Mouse (Mus musculus) right cerebral cortex, postnatal 36 days (tissue): ENCODE measurements around the gene Dnm2.
A peak's percentile ranks its signal among the peaks of the same experiment; 100 is the strongest.
"Not testable (repeated sequence)": the region's sequence is repeated elsewhere in the genome, so short reads cannot be mapped to it uniquely, and the experiment has no call there.

ENCODE experiments used
- DNase-seq, 2 experiments: peaks; one replicate each; pipeline ENCODE4 v3.0.0; 2022; ENCODE audit warnings: low spot score in 2 of 2, mixed read lengths in 1 of 2

Dnm2 gene

DNA sequence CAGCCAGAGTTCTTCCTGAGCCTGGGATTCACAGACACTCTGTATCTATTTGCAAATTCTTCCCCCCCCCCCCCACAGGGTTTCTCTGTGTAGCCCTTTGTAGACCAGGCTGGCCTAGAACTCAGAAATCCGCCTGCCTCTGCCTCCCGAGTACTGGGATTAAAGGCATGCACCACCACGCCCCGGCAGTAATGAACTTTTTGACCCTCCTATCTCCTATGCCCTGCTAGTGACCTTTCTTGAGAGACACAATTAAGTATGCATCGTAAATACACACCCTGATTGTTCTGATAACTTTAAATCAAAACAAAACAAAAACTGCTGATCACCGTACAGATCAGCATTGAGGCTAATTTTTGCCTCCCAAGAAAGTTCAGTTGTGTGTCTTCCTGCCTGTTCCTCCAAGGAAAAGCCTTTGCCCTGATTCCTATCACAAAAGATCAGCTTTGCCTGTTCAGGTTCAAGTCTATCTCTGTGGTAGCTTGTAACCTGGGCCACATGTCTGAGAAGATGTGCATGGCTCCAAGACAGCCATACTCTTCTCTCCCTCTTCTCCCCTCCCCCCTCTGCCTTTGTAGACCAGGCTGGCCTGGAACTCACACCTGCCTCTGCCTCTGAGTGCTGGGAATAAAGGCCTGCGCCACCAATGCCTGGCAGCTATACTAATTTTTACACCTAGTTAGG, 31.7 kb downstream of the Dnm2 start:
- no peak for DNase-seq

DNA sequence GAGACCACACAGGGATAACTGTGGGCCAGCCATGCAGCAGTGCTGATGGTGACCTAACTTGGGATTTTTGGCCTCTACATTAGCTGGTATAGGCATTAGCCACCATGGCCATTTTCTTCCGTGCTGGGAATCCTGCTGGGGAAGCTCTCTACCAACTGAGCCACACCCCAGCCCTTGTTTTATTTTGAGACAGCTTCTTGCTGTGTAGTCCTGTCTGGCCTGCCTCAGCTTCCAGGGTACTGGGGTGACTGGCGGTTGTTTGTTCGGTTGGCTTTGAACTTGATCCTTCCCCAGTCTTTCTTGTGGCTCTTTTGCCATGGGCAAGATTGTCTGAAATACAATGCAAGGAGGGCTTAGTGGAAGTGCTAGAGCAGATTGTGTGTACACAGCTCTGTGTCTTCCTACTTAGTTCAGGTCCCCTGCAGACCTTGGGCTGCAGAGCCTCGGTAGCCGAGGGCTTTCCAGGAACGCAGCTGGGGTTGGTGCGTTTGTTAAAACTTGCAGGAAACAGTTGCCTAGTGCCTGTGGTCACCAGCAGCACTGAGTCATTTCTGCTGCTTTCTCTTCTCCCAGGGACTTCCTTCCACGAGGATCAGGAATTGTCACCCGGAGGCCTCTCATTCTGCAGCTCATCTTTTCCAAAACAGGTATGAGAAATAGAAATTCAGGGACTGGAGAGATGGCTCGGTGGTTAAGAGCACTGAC, 32.4 kb downstream of the Dnm2 start:
- no peak for DNase-seq

DNA sequence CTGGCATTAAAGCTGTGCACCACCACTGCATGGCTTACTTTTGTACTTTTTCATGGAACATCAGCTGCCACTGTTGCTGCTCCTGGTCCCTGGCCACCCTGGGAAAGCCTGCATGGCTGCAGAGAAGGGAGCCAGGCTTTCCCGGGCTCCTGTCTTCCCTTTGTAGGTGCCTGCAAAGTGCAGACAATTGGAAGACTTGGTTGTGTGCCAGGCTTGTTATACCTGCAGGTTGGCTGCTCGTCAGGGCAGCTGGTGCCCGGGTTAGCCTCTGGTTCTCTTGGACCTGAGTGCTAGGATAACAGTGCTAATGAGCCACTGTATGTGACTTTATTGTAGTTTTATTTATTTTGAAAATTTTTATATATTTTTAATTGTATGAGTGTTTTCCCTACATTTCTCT, 34.1 kb downstream of the Dnm2 start:
- no peak for DNase-seq

DNA sequence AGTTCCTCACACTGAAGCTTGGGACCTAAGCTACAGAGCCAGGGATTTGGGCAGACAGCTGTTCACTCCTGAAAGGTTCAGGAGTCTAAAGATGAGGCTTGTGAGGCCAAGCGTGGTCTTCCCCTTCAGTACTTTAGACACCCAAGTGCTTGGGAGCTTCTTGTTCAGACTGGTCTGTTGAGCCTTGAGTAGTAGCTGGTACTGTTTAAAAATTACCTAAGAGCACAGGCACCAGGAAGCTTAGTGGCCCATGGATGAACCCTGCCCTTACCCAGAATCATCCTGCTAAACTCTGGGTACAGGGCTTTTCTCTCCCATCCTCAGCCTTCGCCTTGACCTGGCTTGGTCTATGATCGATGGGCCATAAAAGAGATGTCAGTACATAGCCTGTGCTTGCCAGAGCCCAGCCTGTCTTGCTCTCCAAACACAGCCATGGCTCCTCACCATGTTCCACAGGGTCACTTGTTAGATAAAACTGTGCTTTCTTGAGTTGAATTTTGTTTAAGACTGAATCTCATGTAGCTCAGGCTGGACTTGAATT, 35.8 kb downstream of the Dnm2 start:
- no peak for DNase-seq

DNA sequence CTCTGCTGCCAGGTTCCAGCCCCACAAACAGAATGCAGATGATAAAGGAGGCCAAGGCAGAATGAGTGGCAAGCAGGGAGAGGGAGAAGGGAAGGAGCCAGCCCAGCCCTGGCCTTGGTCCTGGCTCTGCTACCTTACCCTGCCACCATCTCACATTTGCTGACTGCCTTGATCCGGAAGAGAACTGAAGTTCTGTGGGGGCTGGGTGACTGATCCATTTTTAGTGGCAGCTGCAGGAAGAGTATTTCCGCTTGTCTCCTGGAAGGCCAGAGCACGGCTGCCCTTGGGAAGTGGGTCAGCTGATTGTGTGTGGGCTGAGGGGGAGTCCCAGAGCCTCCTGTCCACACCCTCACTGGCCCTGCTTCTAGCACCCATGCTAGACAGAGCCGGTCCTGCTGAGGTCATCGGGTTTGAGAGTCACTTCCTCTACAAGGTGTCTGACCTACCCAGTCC, 38.5 kb downstream of the Dnm2 start:
- peak in 1 of 2 experiments; percentile 40 for DNase-seq

DNA sequence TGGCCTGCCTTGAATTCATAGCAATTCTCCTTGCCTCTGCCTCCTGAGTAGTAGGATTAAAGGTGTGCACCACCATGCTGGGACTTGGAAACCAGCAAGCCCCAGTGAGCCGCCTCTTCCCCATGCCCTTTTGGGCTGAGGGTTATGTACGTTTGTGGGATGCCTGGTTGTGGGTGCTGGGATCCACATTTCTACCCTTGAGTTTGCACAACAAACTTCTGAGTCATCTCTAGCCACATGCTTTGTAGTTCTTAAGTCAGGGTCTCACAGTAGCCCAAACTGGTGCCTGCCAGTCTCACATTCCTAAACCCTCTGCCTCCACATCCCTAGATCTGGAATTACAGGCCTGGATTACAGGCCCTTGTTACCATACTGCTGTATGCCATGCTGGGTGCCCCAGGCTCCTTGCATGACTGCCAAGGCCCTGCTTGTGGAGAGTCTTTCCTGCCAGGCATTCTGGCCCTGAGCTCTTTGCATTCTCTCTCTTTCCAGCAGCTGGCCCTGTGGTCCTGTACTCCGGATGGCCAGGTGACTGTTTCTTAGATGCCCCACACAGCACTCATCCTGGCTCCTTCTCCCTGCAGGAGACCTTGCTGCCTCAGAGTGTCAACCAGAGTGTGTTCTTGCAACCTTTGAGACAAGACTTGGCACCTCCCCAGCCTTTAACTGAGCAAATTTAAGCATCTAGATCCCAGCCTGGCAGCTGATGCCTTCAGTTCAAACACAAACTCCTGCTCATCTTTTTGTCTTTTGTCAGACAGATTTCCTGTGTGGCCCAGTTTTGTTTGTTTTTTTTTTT, 39.3 kb downstream of the Dnm2 start:
- no peak for DNase-seq

DNA sequence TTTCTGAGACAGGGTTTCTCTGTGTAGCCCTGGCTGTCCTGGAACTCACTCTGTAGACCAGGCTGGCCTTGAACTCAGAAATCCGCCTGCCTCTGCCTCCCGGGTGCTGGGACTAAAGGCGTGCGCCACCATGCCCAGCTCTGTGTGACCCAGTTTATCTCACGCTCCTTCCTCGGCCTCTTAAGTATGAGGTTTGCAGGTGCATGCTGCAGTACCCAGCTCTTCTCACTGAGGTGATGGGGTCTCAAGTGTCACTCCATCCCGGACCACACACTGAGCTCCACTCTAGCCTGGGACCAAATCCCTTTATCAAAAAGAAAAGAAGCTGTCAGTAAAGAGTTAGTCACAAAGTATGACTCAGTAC, 39.8 kb downstream of the Dnm2 start:
- not testable (repeated sequence) for DNase-seq

DNA sequence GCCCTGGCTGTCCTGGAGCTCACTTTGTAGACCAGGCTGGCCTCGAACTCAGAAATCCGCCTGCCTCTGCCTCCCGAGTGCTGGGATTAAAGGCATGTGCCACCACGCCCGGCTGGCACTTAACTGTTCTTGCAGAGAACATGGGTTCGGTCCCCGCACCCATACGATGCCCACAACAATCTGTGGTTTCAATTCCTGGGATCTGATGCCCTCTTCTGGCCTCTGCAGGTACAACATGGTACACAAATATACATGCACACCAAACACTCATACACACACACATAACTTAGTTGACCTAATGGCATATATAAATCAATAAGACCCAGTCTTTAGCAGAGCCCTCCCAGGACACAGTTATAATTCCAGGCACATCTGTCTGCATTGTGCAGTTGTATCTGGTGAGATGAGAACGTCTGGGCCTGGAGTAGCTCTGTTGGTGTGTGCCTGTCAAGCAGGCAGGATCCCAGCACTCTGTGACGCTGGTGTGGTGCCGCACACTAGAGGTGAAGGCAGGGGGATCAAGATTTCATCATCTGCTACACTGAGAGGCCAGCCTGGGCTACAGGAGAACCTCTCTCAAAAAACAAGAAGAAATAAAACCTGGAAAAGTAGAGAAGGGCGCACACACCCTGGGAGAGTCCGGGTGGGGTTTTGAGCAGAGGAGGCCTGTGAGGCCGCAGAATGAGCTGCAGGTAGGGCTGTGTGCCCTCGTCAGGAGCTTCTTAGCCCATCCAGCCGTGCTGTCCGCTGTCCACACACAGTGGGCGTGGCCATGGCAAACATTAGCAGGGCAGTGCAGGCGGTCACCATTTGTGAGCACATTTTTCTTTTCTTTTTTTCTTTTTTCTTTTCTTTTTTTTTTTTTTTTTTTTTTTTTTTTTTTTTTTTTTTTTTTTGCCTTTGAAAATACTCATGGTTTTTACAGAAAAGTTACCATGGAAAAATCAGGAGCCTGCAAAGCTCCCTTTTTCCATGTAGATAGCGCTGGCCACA, 44.6 kb downstream of the Dnm2 start:
- no peak for DNase-seq

DNA sequence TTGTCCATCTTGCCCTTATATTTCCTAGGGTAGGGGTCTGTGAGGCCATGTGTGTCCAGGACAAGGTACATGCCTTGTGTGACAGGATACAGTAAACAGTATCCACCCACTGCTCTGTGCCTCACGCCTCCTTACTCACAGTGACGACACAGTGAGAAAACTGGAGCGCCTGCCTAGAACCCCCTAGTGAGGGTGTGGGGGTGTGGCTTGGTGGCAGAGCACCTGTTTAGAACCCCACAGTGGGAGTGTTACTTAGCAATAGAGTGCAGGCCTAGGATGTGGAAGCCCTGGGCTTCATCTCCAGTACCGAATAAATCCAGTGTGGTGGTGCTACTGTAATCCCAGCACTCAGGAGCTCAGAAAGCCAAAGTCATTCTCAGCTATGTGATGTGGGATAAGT, 48.2 kb downstream of the Dnm2 start:
- peak; percentile 21 to 43 for DNase-seq

DNA sequence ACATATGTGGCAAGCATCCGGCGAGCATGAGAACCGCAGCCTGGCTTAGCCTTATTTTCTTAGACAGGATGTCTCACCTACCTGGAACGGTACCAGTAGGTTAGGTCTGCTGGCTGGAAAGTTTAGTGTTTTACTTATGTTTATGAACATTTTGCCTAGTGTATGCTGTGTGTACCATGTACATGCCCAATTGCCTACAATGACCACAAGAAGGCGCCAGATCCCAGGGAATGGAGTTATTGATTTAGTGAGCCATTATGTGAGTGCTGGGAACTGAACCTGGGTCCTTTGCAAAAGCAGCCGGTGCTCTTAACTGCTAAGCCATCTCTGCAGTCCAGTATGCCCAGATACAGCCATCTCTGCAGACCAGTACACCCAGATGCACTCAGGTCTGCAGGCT, 53.0 kb downstream of the Dnm2 start:
- DNase-seq = no peak

DNA sequence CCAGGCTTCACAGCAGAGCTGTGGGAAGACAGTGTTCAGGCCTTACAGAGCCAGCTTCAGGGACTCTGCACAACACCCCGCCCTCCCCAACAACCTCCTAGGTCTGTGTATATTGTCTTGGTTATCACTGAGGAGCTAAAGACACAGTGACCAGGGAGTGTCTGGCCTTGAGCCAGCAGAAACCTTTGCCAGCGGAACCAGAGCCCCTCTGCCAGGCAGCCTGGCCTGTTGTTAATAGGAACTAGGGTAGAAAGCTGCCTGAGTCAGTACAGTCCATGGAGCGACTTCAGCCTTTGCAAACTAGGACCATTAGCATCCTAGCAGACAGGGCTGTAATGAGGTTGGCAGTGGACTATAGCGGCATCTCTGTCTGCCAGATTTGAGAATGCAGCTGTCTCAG, 59.4 kb downstream of the Dnm2 start:
- DNase-seq = no peak

DNA sequence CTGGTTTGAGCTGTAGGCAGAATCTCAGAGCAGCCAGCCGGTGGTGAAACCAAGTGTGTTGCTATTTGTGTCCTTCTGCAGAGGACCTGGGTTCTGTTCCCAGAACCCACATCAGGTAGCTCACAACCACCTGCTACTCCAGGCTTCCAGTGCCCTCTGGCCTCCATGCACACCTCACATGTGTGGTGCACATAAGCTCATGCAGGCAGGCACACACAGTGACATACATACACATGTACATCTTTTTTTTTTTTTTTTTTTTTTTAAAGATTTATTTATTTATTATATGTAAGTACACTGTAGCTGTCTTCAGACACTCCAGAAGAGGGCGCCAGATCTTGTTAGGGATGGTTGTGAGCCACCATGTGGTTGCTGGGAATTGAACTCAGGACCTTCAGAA, 63.5 kb downstream of the Dnm2 start:
- not testable (repeated sequence) for DNase-seq

DNA sequence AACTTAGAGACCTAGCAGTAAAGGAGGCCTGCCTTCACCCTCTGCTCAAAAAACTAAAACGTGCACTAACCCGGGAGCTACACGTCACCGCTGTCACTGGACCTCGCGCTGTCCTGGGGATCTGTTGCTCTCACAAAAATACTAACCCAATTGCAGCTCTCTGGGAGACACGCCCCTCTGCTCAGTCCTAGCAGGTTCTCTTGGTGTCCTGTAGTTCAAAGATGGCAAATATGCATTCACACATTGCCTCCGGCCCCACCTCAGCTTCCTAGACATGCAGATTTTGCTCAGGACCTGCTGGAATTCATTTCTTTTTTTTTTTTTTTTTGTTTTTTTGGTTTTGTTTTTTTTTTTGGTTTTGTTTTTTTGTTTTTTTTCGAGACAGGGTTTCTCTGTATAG, 66.0 kb downstream of the Dnm2 start:
- no peak for DNase-seq

DNA sequence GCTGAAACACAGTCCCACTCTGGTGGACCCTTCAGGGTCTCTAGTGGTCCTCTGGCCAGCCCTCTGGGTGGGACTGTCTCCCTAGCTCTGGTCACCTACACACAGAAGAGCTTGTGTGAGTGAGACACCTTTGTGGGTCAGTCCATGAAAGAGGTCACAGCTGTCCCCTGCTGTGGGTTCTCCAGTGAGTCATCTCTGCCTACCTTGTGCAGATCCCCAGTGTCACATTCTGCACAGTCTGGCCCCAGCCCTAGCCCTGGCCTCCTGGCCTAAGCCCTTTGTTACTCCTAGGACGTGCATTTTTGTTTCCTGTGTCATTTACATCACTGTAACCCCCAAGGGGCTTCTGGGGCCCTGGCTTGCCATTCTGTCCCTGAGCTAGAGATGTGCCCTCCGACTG, 69.2 kb downstream of the Dnm2 start:
- DNase-seq = no peak

DNA sequence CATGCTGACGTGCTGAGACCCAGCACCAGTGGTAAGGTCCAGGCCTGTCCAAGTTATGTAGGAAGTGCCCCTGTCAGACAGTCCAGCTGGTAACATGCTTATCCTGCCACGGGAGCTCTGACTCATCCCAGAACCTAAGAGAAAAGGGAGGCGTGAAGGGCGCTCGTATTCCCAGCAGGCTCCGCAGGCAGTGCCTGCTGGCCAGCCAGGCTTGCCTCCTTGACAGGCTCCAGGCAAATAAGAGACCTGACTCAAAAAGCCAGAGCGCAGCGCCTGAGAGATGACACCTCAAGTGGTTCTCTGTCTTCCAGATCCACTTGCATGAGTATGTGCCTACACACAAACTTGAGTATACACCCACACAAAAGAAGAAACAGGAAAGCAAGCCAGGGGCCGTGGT, 70.0 kb downstream of the Dnm2 start:
- DNase-seq = peak; percentile 36 to 52

DNA sequence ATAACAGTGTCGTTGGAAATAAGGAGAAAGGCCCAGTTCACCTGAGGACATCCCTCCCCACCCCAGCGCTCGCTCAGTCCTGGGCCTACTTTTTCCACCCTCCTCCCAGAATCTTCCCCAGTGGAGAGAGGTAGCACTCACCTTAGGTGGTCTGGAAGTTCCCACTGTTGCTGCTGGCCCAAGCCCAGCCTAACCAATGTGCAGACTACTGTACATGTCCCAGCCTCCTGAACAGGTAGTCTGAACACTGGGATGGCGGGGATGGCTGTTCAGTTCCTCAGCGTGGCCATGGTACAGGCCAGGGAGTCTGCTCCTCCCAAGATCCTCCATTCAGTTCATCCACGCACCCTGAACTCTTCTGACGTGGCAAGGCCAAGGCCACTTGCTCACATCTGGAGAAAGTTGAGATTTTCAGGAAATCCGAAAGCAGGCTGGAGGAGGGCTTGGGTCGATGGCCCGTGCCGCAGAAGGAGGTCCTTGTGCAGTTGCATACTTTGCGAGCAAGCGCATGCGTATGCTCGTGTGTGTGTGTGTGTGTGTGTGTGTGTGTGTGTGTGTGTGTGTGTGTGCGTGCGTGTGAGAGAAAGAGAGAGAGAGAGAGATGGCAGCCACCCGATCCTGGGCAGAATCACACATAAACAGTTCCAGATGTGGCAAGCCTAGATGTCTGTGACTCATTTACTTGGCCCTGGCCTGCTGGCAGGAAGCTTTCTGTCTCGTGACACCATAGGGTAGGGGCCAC, 71.8 kb downstream of the Dnm2 start:
- no peak for DNase-seq

DNA sequence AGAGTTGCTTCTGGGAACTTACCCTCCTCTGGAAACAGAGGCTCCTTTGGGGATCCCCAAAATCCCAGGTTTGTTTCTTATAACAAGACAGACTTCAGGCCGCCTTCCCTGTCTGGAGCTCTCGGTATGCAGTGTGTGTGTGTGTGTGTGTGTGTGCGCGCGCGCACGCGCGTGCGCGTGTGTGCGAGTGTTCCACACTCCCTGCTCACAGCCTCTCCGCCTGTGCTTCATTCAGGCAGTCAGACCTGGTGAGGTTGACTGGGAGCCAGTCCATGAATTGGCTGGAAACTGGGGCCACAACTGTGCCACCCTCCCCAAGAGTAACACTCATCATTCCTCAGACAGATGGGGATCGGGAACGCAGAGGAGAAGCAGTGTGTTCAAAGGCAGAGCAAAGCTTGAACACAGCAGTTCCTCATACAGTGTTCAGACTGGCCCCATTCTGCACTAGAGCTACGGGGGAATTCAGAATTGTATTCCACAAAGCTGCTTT, 72.4 kb downstream of the Dnm2 start:
- no peak for DNase-seq

DNA sequence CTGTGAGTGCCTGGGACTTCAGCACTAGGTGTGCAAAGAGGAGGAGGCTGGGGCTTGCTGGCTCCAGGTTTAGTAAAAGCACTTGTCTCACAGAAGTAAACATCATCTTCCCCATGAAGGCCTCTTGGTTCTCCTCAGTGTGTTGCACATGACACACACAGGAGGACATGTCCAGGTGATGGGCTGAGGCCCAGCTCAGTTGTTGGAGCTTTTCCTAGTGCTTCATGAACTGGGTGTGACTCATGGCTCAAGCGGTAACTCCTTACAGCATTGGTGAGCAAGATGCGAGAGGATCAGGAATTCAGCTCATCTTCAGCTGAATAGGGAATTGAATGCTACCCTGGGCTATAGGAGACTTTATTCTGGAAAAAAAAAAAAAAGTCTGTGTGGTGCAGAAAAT, 73.0 kb downstream of the Dnm2 start:
- no peak for DNase-seq

DNA sequence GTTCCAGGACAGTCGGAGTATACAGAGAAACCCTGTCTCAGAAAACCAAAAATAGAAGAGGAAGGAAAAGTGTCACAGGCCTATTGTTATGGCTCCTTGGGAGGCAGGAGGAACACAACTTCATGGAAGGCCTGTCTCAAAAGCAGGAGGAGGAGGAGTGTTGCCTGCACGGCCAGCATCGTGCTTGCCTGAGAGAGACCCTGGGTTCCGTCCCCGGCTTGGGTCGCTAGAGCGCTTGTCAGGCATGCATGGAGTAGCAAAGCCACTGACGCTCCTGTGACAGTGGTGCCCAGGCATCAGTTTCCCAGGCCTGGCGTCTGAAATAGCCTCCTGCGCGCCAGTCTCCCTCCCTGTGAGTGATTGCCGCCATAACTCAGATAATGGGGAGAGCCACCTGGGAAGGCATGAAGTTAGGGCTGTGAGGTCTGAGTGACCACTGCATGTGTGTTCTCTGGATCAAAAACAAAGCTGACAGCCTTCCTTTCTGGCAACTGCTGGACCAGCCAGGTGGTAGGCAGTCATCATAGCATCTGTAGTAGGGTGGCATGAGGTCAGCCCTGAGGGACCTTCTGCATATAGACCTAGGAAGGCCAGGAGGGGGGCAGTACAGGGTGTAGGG, 73.7 kb downstream of the Dnm2 start:
- DNase-seq = no peak

DNA sequence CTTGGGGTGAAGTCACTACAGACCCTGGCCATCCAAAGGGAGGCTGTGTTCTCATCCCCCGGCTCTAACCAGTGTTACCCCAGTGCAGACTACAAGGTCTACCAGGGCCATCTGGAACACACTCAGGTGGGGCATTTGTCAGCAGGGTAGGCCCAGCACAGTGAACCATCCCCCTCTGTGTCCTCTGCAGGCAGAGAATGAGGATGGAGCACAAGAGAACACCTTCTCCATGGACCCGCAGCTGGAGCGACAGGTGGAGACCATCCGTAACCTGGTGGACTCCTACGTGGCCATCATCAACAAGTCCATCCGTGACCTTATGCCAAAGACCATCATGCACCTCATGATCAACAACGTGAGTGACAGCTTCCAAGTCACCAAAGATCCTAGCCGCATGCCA, 78.6 kb downstream of the Dnm2 start:
- no peak for DNase-seq
